Mouse (Mus musculus): ENCODE data around the gene Lrrc4b.

GRCm38 (mm10) chr7:44485572-44486195 lies 56.9 kb downstream of the Lrrc4b start:
- TF ChIP-seq CTCF (IDR thresholded peaks at IDR 0.05; ENCODE audit: borderline replicate concordance, extremely low read depth, insufficient read depth, insufficient read length) (no peak), POLR2A (IDR thresholded peaks at IDR 0.05; ENCODE audit: borderline replicate concordance, extremely low read depth, insufficient read depth, insufficient read length, poor library complexity, severe bottlenecking) (no peak)
